Mouse (Mus musculus) CH12.LX (cell line): ENCODE data around the gene Serpina1a.
"Not testable (repeated sequence)": the region's sequence is repeated elsewhere in the genome, so short reads cannot be mapped to it uniquely, and the experiment has no call there.

Source experiments
- CHD2 ChIP-seq: IDR thresholded peaks from 2 replicates; pipeline ENCODE4 v1.6.1; 2011; ENCODE audit warnings: low read length, improper control_type of control experiment
- CTCF ChIP-seq, 2 experiments: IDR thresholded peaks in 1 of 2; conservative IDR thresholded peaks in 1 of 2; 2 replicates each; pipeline ENCODE4 v1.5.1; 2011 to 2012; ENCODE audit warnings: low read depth in 2 of 2, low read length in 2 of 2, improper control_type of control experiment in 1 of 2, inconsistent platforms in 1 of 2, mild to moderate bottlenecking in 1 of 2, moderate library complexity in 1 of 2
- EP300 ChIP-seq: IDR thresholded peaks from 2 replicates; pipeline ENCODE4 v1.6.1; 2011; ENCODE audit warnings: low read length, improper control_type of control experiment
- GABPA ChIP-seq: IDR thresholded peaks from 2 replicates; pipeline ENCODE4 v1.6.1; 2012; ENCODE audit warnings: low read depth, low read length, improper control_type of control experiment, inconsistent platforms; ENCODE audit not compliant: insufficient replicate concordance
- JUND ChIP-seq: conservative IDR thresholded peaks from 2 replicates; pipeline ENCODE4 v1.6.1; 2011; ENCODE audit warnings: low read depth, low read length, improper control_type of control experiment
- KAT2A ChIP-seq: IDR thresholded peaks from 2 replicates; pipeline ENCODE4 v1.6.1; 2012; ENCODE audit warnings: low read length, improper control_type of control experiment, inconsistent platforms; ENCODE audit not compliant: insufficient replicate concordance
- MAX ChIP-seq: IDR thresholded peaks from 2 replicates; pipeline ENCODE4 v1.6.1; 2011; ENCODE audit warnings: low read length, improper control_type of control experiment
- POLR2A ChIP-seq: IDR thresholded peaks from 2 replicates; pipeline ENCODE4 v1.6.1; 2011; ENCODE audit warnings: low read depth, mild to moderate bottlenecking, improper control_type of control experiment, low read length
- POLR2AphosphoS2 ChIP-seq: IDR thresholded peaks from 2 replicates; pipeline ENCODE4 v1.6.1; 2011; ENCODE audit warnings: low read depth, low read length, improper control_type of control experiment
- RCOR1 ChIP-seq: conservative IDR thresholded peaks from 2 replicates; pipeline ENCODE4 v1.6.1; 2012; ENCODE audit warnings: low read depth, mild to moderate bottlenecking, inconsistent platforms, low read length, improper control_type of control experiment
- ZMIZ1 ChIP-seq: IDR thresholded peaks from 2 replicates; pipeline ENCODE4 v1.6.1; 2012; ENCODE audit warnings: low read depth, mild to moderate bottlenecking, inconsistent platforms, low read length, improper control_type of control experiment

- not testable (repeated sequence) for TF ChIP-seq EP300; ZMIZ1; POLR2A; CHD2; RCOR1; MAX; CTCF (conservative IDR thresholded peaks at IDR 0.05 in 1 of 2, IDR thresholded peaks at IDR 0.05 in 1 of 2; ENCODE audit: low read depth in 2 of 2, low read length in 2 of 2); KAT2A; POLR2AphosphoS2; JUND; GABPA
These were observed 45.8 kb upstream of the Serpina1a start for GRCm38 (mm10) chr12:103909181-103909580.
